Mouse (Mus musculus) midbrain, embryonic 14.5 days (tissue): ENCODE measurements at regions not wholly inside any gene's neighbourhood (a gene's known extent, or its start where the extent isn't known, plus 50 kb on each side); places are given as distances from the start of the nearest gene placed in this dataset.

Experiments used
- ATAC-seq: fragments of 200-750 bp; cut with Nextera tagmentation; 2 replicates; pipeline ENCODE4 v1.8.0; 2017; ENCODE audit warnings: moderate number of reproducible peaks, moderate library complexity; ENCODE audit not compliant: low FRiP score, low TSS enrichment
- DNase-seq: peaks from one replicate; pipeline ENCODE4 v3.0.0-alpha.2; 2015
- H3K27ac ChIP-seq: fragments of 300-500 bp; sonication (generic); replicated peaks from 2 replicates; pipeline ENCODE4 v1.5.1; 2014; ENCODE audit warnings: mild to moderate bottlenecking, low read depth, low read length, moderate library complexity
- H3K27me3 ChIP-seq: fragments of 300-500 bp; sonication (generic); 2 replicates; pipeline ENCODE4 v1.6.1; 2014; ENCODE audit warnings: low read length, control low read depth, mixed read lengths; ENCODE audit not compliant: control insufficient read depth, insufficient read depth
- H3K36me3 ChIP-seq: fragments of 300-500 bp; sonication (generic); 2 replicates; pipeline ENCODE4 v1.6.1; 2014; ENCODE audit warnings: low read length, control low read depth; ENCODE audit not compliant: control insufficient read depth, insufficient read depth
- H3K4me1 ChIP-seq: fragments of 300-500 bp; sonication (generic); 2 replicates; pipeline ENCODE4 v1.6.1; 2014; ENCODE audit warnings: mild to moderate bottlenecking, antibody characterized with exemption, low read length, control low read depth; ENCODE audit not compliant: control insufficient read depth, insufficient read depth
- H3K4me2 ChIP-seq: fragments of 300-500 bp; sonication (generic); 2 replicates; pipeline ENCODE4 v1.6.1; 2014; ENCODE audit warnings: mild to moderate bottlenecking, low read length, moderate library complexity
- H3K4me3 ChIP-seq: fragments of 300-500 bp; sonication (generic); replicated peaks from 2 replicates; pipeline ENCODE4 v1.5.1; 2014; ENCODE audit warnings: low read depth, low read length
- H3K9ac ChIP-seq: fragments of 300-500 bp; sonication (generic); replicated peaks from 2 replicates; pipeline ENCODE4 v1.6.1; 2014; ENCODE audit warnings: mild to moderate bottlenecking, low read length, moderate library complexity
- H3K9me3 ChIP-seq: fragments of 300-500 bp; sonication (generic); 2 replicates; pipeline ENCODE4 v1.6.1; 2016; ENCODE audit warnings: low read length, control low read depth, mixed read lengths; ENCODE audit not compliant: control insufficient read depth
- WGBS: fragments of 180-500 bp; shearing (Covaris S2); extraction: QIAGEN DNeasy Blood & Tissue Kit; methylation state at CpG from one replicate; pipeline ENCODE4 v1.1.7; 2014; 5-methylcytosine and 5-hydroxymethylcytosine counted together

GRCm38 (mm10) chr10:17074013-17074401, 649.0 kb upstream of the Cited2 start:
- no peak for ATAC-seq
- H3K27me3 ChIP-seq = no peaks in the 10 kb centered on the region
- H3K4me3 ChIP-seq = no peak overlapping the region
- no peaks in the 10 kb centered on the region for H3K36me3 ChIP-seq
- no peak overlapping the region for H3K4me2 ChIP-seq
- whole genome bisulfite sequencing = 37% methylated on average over 1 of the region's 1 CpGs
- H3K27ac ChIP-seq = no peak overlapping the region
- H3K9me3 ChIP-seq = no peaks in the 10 kb centered on the region
- DNase-seq = no peak
- no peak overlapping the region for H3K9ac ChIP-seq
- H3K4me1 ChIP-seq = peaks cover 9% of the 10 kb centered on the region; the same call in 1 of the 2 replicates

GRCm38 (mm10) chr10:17074402-17075027, 648.5 kb upstream of the Cited2 start:
- Histone ChIP-seq H3K4me3 (no peak overlapping the region), H3K27me3 (no peaks in the 10 kb centered on the region), H3K9me3 (no peaks in the 10 kb centered on the region), H3K4me2 (no peak overlapping the region), H3K4me1 (peaks cover 9% of the 10 kb centered on the region; the same call in 1 of the 2 replicates), H3K36me3 (no peaks in the 10 kb centered on the region), H3K9ac (no peak overlapping the region), H3K27ac (no peak overlapping the region)
- WGBS = 32% methylated on average over 6 of the region's 6 CpGs
- DNase-seq (peak; percentile 49), ATAC-seq (no peak; the same call in 1 of the 2 replicates)

GRCm38 (mm10) chr10:17075147-17075546, 647.9 kb upstream of the Cited2 start:
- Histone ChIP-seq H3K27ac (no peak overlapping the region), H3K9me3 (no peaks in the 10 kb centered on the region), H3K4me2 (no peak overlapping the region), H3K36me3 (no peaks in the 10 kb centered on the region), H3K4me1 (peaks cover 9% of the 10 kb centered on the region; the same call in 1 of the 2 replicates), H3K9ac (no peak overlapping the region), H3K27me3 (no peaks in the 10 kb centered on the region), H3K4me3 (no peak overlapping the region)
- DNase-seq (no peak), ATAC-seq (no peak)
- WGBS = 80% methylated on average over 4 of the region's 4 CpGs

- Histone ChIP-seq H3K9me3 (no peaks in the 10 kb centered on the region), H3K27ac (no peak overlapping the region), H3K4me2 (no peak overlapping the region), H3K4me3 (no peak overlapping the region), H3K27me3 (no peaks in the 10 kb centered on the region), H3K4me1 (peaks cover 9% of the 10 kb centered on the region; the same call in 1 of the 2 replicates), H3K36me3 (no peaks in the 10 kb centered on the region), H3K9ac (no peak overlapping the region)
- ATAC-seq (no peak), DNase-seq (no peak)
- WGBS = 21% methylated on average over 2 of the region's 2 CpGs
Measured at GRCm38 (mm10) chr10:17075576-17075975, 647.4 kb upstream of the Cited2 start.

GRCm38 (mm10) chr10:17076186-17076585, 646.8 kb upstream of the Cited2 start:
- 87% methylated on average over 4 of the region's 4 CpGs for WGBS
- Histone ChIP-seq H3K27ac (no peak overlapping the region), H3K36me3 (no peaks in the 10 kb centered on the region), H3K9ac (no peak overlapping the region), H3K4me2 (no peak overlapping the region), H3K9me3 (no peaks in the 10 kb centered on the region), H3K4me3 (no peak overlapping the region), H3K27me3 (no peaks in the 10 kb centered on the region), H3K4me1 (peaks cover 9% of the 10 kb centered on the region; the same call in 1 of the 2 replicates)
- DNase-seq = no peak
- no peak for ATAC-seq

- Histone ChIP-seq H3K9ac (no peak overlapping the region), H3K4me3 (no peak overlapping the region), H3K4me1 (peaks cover 9% of the 10 kb centered on the region; the same call in 1 of the 2 replicates), H3K27ac (no peak overlapping the region), H3K4me2 (no peak overlapping the region), H3K9me3 (no peaks in the 10 kb centered on the region), H3K36me3 (no peaks in the 10 kb centered on the region), H3K27me3 (no peaks in the 10 kb centered on the region)
- no peak for ATAC-seq
- DNase-seq = no peak
- WGBS = 77% methylated on average over 2 of the region's 2 CpGs
Measured at GRCm38 (mm10) chr10:17077580-17077979, 645.4 kb upstream of the Cited2 start.

GRCm38 (mm10) chr10:17080818-17081217, 642.2 kb upstream of the Cited2 start:
- DNase-seq (no peak), ATAC-seq (no peak)
- Histone ChIP-seq H3K9ac (no peak overlapping the region), H3K4me3 (no peak overlapping the region), H3K27ac (no peak overlapping the region), H3K36me3 (no peaks in the 10 kb centered on the region), H3K9me3 (no peaks in the 10 kb centered on the region), H3K4me2 (no peak overlapping the region), H3K27me3 (no peaks in the 10 kb centered on the region), H3K4me1 (no peaks in the 10 kb centered on the region)
- WGBS = 84% methylated on average over 5 of the region's 5 CpGs

- H3K4me1 ChIP-seq = no peaks in the 10 kb centered on the region
- ATAC-seq = no peak
- no peaks in the 10 kb centered on the region for H3K27me3 ChIP-seq
- H3K4me3 ChIP-seq = no peak overlapping the region
- no peaks in the 10 kb centered on the region for H3K36me3 ChIP-seq
- no peak for DNase-seq
- no peak overlapping the region for H3K9ac ChIP-seq
- no peak overlapping the region for H3K27ac ChIP-seq
- H3K4me2 ChIP-seq = no peak overlapping the region
- 94% methylated on average over 4 of the region's 4 CpGs for WGBS
- H3K9me3 ChIP-seq = no peaks in the 10 kb centered on the region
Measured at GRCm38 (mm10) chr10:17082926-17083325, 640.1 kb upstream of the Cited2 start.

GRCm38 (mm10) chr10:17102065-17102464, 621.0 kb upstream of the Cited2 start:
- Histone ChIP-seq H3K36me3 (no peaks in the 10 kb centered on the region), H3K27me3 (no peaks in the 10 kb centered on the region), H3K4me3 (no peak overlapping the region), H3K9me3 (no peaks in the 10 kb centered on the region), H3K4me2 (no peak overlapping the region), H3K9ac (no peak overlapping the region), H3K4me1 (peaks cover 9% of the 10 kb centered on the region; the same call in 1 of the 2 replicates), H3K27ac (no peak overlapping the region)
- ATAC-seq (no peak), DNase-seq (peak; percentile 40)
- WGBS = 4% methylated on average over 1 of the region's 1 CpGs
